Mouse (Mus musculus) G1E (cell line): ENCODE measurements around the gene Slfn14. TPM values are rescaled to one million over a fixed set of nuclear protein-coding genes. Genes with fewer than 3 reads are reported as not detected.
"Not testable (repeated sequence)": the region's sequence is repeated elsewhere in the genome, so short reads cannot be mapped to it uniquely, and the experiment has no call there.

Experiments
- ATAC-seq: 2 replicates; pipeline ENCODE4 v1.8.0; 2016; ENCODE audit warnings: mild to moderate bottlenecking; ENCODE audit not compliant: insufficient number of reproducible peaks, poor library complexity, low FRiP score, severe bottlenecking; ENCODE audit errors: extremely low read depth
- DNase-seq: peaks from one replicate; pipeline ENCODE4 v3.0.0; 2012; ENCODE audit warnings: low spot score
- H3K27me3 ChIP-seq: 2 replicates; pipeline ENCODE4 v1.6.1; 2012; ENCODE audit warnings: mild to moderate bottlenecking, low read length, inconsistent platforms; ENCODE audit not compliant: insufficient read depth
- H3K36me3 ChIP-seq: replicated peaks from 2 replicates; pipeline ENCODE3; 2012; ENCODE audit warnings: mild to moderate bottlenecking, inconsistent platforms
- H3K4me1 ChIP-seq: 2 replicates; pipeline ENCODE4 v1.6.1; 2012; ENCODE audit warnings: low read depth, low read length, inconsistent platforms, mixed read lengths; ENCODE audit not compliant: insufficient read depth
- H3K4me3 ChIP-seq: 2 replicates; pipeline ENCODE4 v1.5.1; 2012; ENCODE audit warnings: low read depth, mild to moderate bottlenecking, inconsistent platforms, low read length, moderate library complexity, mixed read lengths
- H3K9me3 ChIP-seq: replicated peaks from 2 replicates; pipeline ENCODE4 v1.6.1; 2012; ENCODE audit warnings: inconsistent platforms
- CTCF ChIP-seq: IDR thresholded peaks from 2 replicates; pipeline ENCODE4 v1.5.1; 2012; ENCODE audit warnings: low read depth, low read length, inconsistent platforms, mixed read lengths
- GATA1 ChIP-seq: IDR thresholded peaks from 2 replicates; pipeline ENCODE4 v1.6.1; 2012; ENCODE audit warnings: borderline replicate concordance, low read length, inconsistent platforms, mixed read lengths
- GATA2 ChIP-seq: IDR thresholded peaks from 2 replicates; pipeline ENCODE4 v1.6.1; 2012; ENCODE audit warnings: low read depth, low read length, inconsistent platforms, borderline replicate concordance
- POLR2AphosphoS5 ChIP-seq: IDR thresholded peaks from 2 replicates; pipeline ENCODE4 v1.6.1; 2012; ENCODE audit warnings: low read depth, low read length, inconsistent platforms; ENCODE audit not compliant: insufficient replicate concordance
- TAL1 ChIP-seq: conservative IDR thresholded peaks from 2 replicates; pipeline ENCODE4 v1.6.1; 2012; ENCODE audit warnings: low read depth, low read length, inconsistent platforms, mixed read lengths
- polyA plus RNA-seq: library from polyadenylated mRNA; stranded (reverse); fragments of >175 nt; gene quantifications from 2 replicates; pipeline ENCODE4 v1.2.3, GENCODE M21; 2012
- total RNA-seq, 2 experiments: library from RNA; stranded (forward) in 1 of 2; stranded (reverse) in 1 of 2; fragments of 200-1000 nt in 1 of 2; fragments of >200 nt in 1 of 2; fragmentation: Nextera tagmentation in 1 of 2; gene quantifications; 2 replicates each; pipeline ENCODE4 v1.2.3; 2014 to 2017

Gene Slfn14
- total and polyA plus RNA-seq, 3 experiments, result 0.17 to 25.5 (median 1.8) TPM

DNA sequence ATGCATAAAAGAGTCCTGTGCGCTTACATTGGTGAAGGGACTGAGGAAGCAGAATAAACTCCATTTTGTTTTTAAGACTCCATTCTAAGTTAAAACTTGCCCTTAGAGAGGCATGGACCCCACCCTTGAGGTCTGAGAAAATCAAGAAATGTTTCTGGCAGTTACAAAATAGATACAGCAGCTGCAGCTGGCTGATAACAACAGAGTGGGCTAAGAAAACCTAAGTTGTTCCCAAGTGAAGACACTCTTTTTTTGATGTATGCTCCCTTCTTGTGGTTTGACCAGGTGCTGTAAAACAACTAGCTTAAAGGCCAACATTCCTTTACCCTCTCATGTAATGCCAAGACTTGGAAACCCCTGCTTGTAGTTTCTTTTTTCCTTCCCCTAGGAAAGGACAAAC, 23.9 kb downstream of the Slfn14 start:
- DNase-seq (no peak), ATAC-seq (peak; percentile 54; the same call in 1 of the 2 replicates)
- H3K36me3 ChIP-seq, result peaks cover 17% of the 10 kb centered on the region
- H3K4me1 ChIP-seq, result peaks cover 32% of the 10 kb centered on the region
- H3K9me3 ChIP-seq, result no peaks in the 10 kb centered on the region
- H3K27me3 ChIP-seq, result no peaks in the 10 kb centered on the region
- TF ChIP-seq TAL1 (peak; percentile 75), POLR2AphosphoS5 (no peak), GATA2 (no peak), GATA1 (no peak), CTCF (no peak)
- no peak overlapping the region; the same call in 1 of the 2 replicates for H3K4me3 ChIP-seq

DNA sequence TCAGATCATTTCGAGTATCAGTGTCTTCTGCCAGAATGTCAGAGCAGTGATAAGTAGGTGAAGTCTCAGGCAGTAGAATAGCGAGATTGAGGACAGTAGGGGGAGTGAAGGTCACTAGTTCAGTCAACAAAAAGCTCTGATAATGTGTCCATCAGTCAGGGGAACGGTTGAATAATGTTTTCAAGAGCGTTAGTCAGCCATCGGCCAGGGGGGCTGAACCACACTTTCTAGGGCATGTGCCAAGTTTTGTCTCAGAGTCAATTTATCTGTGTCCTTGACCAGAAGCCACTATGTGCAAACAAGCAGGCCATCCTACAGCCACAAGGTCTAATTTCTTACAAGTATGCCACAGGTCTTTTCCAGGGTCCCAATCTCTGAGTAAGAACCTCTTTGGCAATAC, 29.3 kb downstream of the Slfn14 start:
- not testable (repeated sequence) for H3K27me3 ChIP-seq, DNase-seq, H3K9me3 ChIP-seq, ATAC-seq, H3K4me3 ChIP-seq, H3K4me1 ChIP-seq
- H3K36me3 ChIP-seq, result peaks cover 20% of the 10 kb centered on the region

DNA sequence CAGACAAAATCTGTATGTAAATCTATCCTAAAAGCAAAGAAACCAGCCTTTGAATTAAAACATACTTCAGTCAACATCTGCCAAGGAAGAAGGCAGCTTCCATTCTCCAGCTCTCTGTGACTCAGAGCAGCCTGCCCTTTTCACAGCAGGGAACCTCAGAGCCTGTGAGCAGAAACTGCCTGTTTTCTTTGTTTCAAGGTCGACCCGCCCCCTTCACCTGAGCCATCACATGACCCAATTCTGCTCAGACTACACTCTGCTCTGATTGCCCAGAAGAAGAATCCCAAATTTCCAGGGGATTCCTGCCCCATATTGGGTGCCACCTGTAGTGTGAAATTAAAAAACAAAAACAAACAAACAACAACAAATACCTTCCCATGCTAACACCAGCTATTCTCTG, 46.7 kb downstream of the Slfn14 start:
- Histone ChIP-seq H3K27me3 (no peaks in the 10 kb centered on the region), H3K4me1 (peaks cover 2% of the 10 kb centered on the region; the same call in 1 of the 2 replicates), H3K36me3 (peaks cover 33% of the 10 kb centered on the region), H3K9me3 (no peaks in the 10 kb centered on the region), H3K4me3 (no peak overlapping the region)
- ATAC-seq, result no peak
- TF ChIP-seq CTCF (no peak), TAL1 (no peak), GATA2 (no peak), GATA1 (no peak), POLR2AphosphoS5 (no peak)
- DNase-seq, result no peak

- ATAC-seq (no peak), DNase-seq (no peak)
- Histone ChIP-seq H3K4me1 (peaks cover 2% of the 10 kb centered on the region; the same call in 1 of the 2 replicates), H3K36me3 (peaks cover 24% of the 10 kb centered on the region), H3K4me3 (no peak overlapping the region), H3K27me3 (no peaks in the 10 kb centered on the region), H3K9me3 (no peaks in the 10 kb centered on the region)
- TF ChIP-seq POLR2AphosphoS5 (no peak), GATA1 (no peak), TAL1 (no peak), GATA2 (no peak), CTCF (no peak)
Measured at GRCm38 (mm10) chr11:83238389-83238788, 48.1 kb downstream of the Slfn14 start.

DNA sequence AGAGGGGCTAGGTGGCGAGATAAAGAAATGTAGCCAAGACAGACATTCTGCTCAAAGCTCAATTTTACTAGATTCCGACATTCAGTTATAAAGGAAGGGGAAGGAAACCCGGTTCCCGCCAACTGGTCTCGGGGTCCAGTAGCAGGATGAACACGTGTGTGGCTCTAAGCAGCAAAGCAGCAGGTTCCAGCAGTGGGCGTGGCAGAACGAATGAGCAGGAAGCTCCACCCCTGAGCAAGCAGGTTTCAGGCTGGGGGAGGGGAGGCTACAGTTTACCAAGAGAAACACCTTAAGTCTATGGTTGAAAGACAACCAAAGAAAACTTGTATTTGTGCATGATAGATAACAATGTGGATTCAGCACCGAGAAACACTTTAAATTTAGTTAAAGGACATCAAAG, 49.1 kb downstream of the Slfn14 start:
- DNase-seq, H3K4me1 ChIP-seq, H3K4me3 ChIP-seq, ATAC-seq, H3K9me3 ChIP-seq, H3K27me3 ChIP-seq: not testable (repeated sequence)
- peaks cover 17% of the 10 kb centered on the region for H3K36me3 ChIP-seq

GRCm38 (mm10) chr11:83233621-83234020, 52.9 kb downstream of the Slfn14 start:
- H3K4me3 ChIP-seq, H3K27me3 ChIP-seq, ATAC-seq, H3K9me3 ChIP-seq, DNase-seq: not testable (repeated sequence)
- TF ChIP-seq TAL1, result peak; percentile 35; the same call in 1 of the 2 replicates
- Histone ChIP-seq H3K36me3 (peaks cover 18% of the 10 kb centered on the region), H3K4me1 (peaks cover 20% of the 10 kb centered on the region)

- Histone ChIP-seq H3K4me3 (no peak overlapping the region), H3K36me3 (peaks cover 35% of the 10 kb centered on the region), H3K4me1 (peaks cover 33% of the 10 kb centered on the region), H3K9me3 (no peaks in the 10 kb centered on the region), H3K27me3 (no peaks in the 10 kb centered on the region)
- ATAC-seq, result peak; percentile 22; the same call in 1 of the 2 replicates
- TF ChIP-seq CTCF (peak; percentile 29; the same call in 1 of the 2 replicates), POLR2AphosphoS5 (no peak)
- no peak for DNase-seq
Measured at GRCm38 (mm10) chr11:83230966-83231365, 55.6 kb downstream of the Slfn14 start.
